Mouse (Mus musculus) CD4-positive, CD25-positive, alpha-beta regulatory T cell, adult 2 months (primary cell): Measurements from ENCODE around the gene Ocln.
A peak's percentile ranks its signal among the peaks of the same experiment; 100 is the strongest.

Experiments used
- DNase-seq: peaks from one replicate; pipeline ENCODE4 v3.0.0-alpha.2; 2012; ENCODE audit warnings: low read depth, low spot score

Gene Ocln

GRCm38 (mm10) chr13:100552369-100553041 is at the start of gene Ocln:
Gene Ocln (minus strand): TSS chr13:100552718.
- peak; percentile 11 for DNase-seq

DNA sequence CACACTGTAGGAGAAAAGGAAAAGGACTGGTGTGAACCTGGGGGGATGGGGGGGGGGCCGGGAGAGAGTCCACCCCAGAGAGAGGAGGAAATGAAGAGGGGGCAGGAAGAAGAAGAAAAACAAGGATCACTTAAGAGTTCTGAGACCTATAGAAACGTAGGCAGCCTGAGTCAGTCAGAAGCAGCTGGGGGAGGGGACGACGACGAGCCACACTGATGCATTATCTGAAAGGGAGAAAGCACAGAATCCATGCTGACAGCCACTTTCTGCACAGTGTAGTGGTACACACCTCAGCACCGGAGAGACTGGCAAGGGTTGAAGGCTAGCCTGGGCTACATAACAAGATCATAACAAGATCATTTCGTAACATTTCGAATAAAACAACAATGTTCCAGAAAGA is 48.5 kb upstream of the Ocln start:
- no peak for DNase-seq

DNA sequence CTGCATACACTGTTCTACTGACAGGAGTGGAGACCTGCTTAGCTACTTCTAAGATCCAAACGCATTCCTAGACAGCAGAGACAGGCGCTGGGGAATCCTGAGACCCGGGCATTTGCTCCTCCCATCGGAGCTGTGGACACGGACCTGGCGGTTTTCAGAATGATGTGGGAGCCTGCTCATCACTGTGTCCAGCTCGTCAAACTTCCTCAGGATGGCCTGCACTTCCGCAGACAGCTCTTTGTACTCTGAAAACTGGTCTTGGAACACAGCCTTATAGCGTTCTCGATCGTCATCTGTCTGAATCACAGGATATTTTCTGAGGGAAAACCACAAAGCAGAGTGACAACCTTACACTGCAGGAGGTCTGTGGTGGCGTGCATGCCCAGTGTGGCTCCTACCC is 47.8 kb upstream of the Ocln start:
- no peak for DNase-seq

- DNase-seq = no peak
These were observed 44.8 kb upstream of the Ocln start for GRCm38 (mm10) chr13:100597284-100597683.

- no peak for DNase-seq
These were observed 43.0 kb upstream of the Ocln start for GRCm38 (mm10) chr13:100595552-100595885.

GRCm38 (mm10) chr13:100594838-100595551 is 42.5 kb upstream of the Ocln start:
- no peak for DNase-seq

- DNase-seq = peak; percentile 84
These were observed 41.7 kb upstream of the Ocln start for GRCm38 (mm10) chr13:100594041-100594792.

GRCm38 (mm10) chr13:100588646-100589045 is 36.1 kb upstream of the Ocln start:
- DNase-seq = peak; percentile 43

DNA sequence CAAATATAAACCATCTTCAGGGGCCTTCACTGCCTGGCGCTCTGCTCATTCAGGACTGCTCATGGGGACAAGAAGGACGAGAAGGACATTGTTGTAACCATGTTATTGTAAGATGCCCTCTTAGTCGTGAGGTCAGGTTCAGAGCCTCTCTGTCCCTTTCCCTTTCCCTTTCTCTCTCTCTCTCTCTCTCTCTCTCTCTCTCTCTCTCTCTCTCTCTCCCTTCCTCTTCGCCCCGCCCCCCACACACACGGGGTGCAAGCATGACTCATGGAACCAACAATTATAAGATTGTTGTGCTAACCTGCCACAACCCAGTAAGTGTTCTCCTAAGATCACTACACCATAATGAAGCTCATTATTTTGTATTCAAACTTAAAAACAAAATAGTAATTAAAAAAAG is 29.6 kb upstream of the Ocln start:
- DNase-seq = no peak

DNA sequence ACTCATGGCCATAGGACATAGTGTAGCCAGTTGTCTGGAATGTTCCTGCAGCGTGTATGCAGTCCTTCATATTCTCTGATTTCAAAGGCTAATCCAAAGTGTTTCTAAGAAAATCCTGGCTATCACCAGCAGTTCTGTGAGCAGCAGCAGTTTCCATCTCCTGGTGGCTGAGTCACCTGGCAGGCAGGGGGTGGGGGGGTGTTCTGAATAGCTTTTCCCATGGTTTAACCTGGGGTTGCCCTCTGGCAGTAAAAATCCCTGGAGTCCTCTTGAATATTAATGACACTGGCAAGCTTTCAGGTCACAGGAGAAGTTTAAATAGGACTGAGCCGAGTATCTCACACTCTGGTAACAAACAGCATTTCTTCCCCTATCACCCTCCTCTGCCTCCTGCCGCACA is 29.2 kb upstream of the Ocln start:
- DNase-seq = no peak

DNA sequence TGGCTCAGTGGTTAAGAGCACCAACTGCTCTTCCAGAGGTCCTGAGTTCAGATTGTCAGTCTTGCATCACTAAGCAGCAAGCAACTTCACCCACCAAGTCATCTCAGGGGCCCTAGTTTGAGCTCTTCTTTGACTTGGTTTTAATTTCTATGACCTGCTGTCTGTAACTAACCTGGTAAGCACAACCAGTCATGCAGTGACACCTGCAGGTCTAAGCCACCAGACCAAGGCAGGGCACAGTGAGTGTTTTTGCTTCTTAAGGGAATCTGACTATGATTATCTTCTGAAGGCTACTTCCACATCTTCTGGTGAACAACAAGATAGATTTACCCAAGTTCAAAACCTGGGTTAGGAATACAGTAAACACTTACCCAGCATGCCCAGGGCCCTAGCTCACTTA is 27.4 kb upstream of the Ocln start:
- DNase-seq = no peak

- no peak for DNase-seq
These were observed 26.7 kb upstream of the Ocln start for GRCm38 (mm10) chr13:100579220-100579619.

- peak; percentile 56 for DNase-seq
These were observed 23.4 kb upstream of the Ocln start for GRCm38 (mm10) chr13:100575950-100576349.

- DNase-seq = no peak
These were observed 18.2 kb upstream of the Ocln start for GRCm38 (mm10) chr13:100570713-100571112.

- DNase-seq = no peak
These were observed 15.8 kb upstream of the Ocln start for GRCm38 (mm10) chr13:100568359-100568758.

DNA sequence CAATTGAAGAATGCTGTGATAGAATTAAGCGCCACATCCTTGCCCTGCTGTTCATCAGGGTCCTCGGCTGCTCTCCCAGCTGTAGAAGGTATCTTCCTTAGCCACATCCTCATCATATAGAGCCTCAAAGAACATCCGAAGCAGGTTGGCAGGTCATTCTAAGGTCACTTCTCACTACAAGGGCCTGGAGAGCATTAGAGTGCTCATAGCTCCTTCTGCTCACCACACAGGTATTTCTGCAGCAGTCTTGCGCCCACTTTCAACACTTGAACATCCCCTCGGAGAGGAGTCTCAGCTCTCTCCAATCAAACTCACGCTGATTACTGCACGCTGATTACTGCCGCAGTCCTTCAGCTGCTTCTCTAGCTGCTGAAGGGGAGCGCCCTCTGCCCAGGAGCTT is 6.9 kb upstream of the Ocln start:
- no peak for DNase-seq

GRCm38 (mm10) chr13:100557011-100557410 is 4.5 kb upstream of the Ocln start:
- DNase-seq = no peak

GRCm38 (mm10) chr13:100553042-100553437 is 522 bp upstream of the Ocln start:
- no peak for DNase-seq

- DNase-seq = no peak
These were observed 529 bp downstream of the Ocln start for GRCm38 (mm10) chr13:100552009-100552368.

DNA sequence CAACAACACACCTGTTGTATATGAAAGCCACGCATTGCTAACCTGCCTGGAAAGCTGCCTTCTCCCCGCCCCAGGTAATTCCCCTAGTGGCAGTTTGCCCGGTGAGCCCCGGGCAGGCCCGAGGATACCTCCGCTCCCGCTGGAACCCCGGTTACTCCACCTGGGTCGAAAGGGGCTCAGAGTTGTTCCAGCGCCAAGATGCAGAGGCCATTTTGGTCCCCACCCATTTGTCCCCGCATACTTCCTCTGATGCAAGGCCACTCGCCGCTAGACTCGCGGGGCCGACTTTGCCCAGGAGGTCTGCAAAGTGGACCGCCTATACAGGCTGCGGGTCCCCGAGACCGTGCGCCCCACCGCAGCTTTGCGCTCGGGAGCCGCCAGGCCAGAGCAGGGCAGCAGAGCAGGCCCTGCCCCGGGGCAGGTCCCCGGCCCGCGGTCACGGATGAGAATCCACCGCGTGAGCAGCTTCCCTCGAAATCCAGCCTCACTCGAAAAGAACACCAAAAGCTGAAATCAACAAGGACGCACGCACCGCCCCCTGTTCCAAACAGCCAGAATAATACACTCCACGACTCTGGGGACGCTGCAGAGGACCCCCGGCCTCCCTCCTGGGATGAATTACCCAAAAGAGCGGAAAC is 1.0 kb downstream of the Ocln start:
- DNase-seq = peak; percentile 1

- no peak for DNase-seq
These were observed 5.2 kb downstream of the Ocln start for GRCm38 (mm10) chr13:100547269-100547668.

DNA sequence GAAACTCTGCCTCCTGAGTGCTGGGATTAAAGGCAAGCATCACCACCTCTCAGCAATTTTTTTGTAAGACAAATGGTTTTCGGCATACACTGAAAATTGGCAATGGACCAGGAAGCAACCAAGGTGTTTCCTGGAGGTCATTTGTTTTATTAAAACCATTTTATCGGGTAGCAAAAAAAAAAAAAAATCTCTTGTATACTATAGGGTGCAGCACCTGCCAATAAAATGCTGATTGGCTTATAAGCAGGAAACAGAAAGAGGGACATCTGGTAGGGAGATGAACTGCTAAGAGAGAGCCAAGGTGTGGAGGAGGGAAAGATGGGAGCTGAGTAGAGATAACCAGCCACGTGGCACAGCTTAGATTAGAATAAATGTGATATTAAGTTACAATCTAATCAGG is 7.0 kb downstream of the Ocln start:
- no peak for DNase-seq
